Mouse (Mus musculus) hindbrain, postnatal 0 days (tissue): ENCODE results near the gene Sgpp1. TPM values are rescaled to one million over a fixed set of nuclear protein-coding genes. Genes with fewer than 3 reads are reported as not detected.

Experiments
- ATAC-seq: fragments of 200-750 bp; cut with Nextera tagmentation; 2 replicates; pipeline ENCODE4 v1.8.0; 2017; ENCODE audit warnings: mild to moderate bottlenecking, moderate TSS enrichment, moderate library complexity
- DNase-seq: peaks from one replicate; pipeline ENCODE4 v3.0.0-alpha.2; 2015; ENCODE audit warnings: low spot score
- H3K27ac ChIP-seq: fragments of 300-500 bp; sonication (generic); 2 replicates; pipeline ENCODE4 v1.5.1; 2014; ENCODE audit warnings: mild to moderate bottlenecking
- H3K27me3 ChIP-seq: fragments of 300-500 bp; sonication (generic); 2 replicates; pipeline ENCODE4 v1.6.1; 2014; ENCODE audit warnings: low read length, mixed read lengths; ENCODE audit not compliant: insufficient read depth
- H3K36me3 ChIP-seq: fragments of 300-500 bp; sonication (generic); 2 replicates; pipeline ENCODE4 v1.6.1; 2014; ENCODE audit warnings: low read length, mixed read lengths; ENCODE audit not compliant: insufficient read depth
- H3K4me1 ChIP-seq: fragments of 300-500 bp; sonication (generic); 2 replicates; pipeline ENCODE4 v1.6.1; 2014; ENCODE audit warnings: antibody characterized with exemption, low read length, mixed read lengths; ENCODE audit not compliant: insufficient read depth
- H3K4me2 ChIP-seq: fragments of 300-500 bp; sonication (generic); 2 replicates; pipeline ENCODE4 v1.6.1; 2014; ENCODE audit warnings: low read depth, mild to moderate bottlenecking, low read length, moderate library complexity, mixed read lengths
- H3K4me3 ChIP-seq: fragments of 300-500 bp; sonication (generic); 2 replicates; pipeline ENCODE4 v1.5.1; 2014; ENCODE audit warnings: low read length
- H3K9ac ChIP-seq: fragments of 300-500 bp; sonication (generic); replicated peaks from 2 replicates; pipeline ENCODE4 v1.6.1; 2014; ENCODE audit warnings: mild to moderate bottlenecking, low read length, moderate library complexity, mixed read lengths
- H3K9me3 ChIP-seq: fragments of 300-500 bp; sonication (generic); 2 replicates; pipeline ENCODE4 v1.6.1; 2016; ENCODE audit warnings: low read length, mixed read lengths
- CTCF ChIP-seq: IDR thresholded peaks from 2 replicates; pipeline ENCODE4 v1.5.1; 2016; ENCODE audit warnings: antibody characterized with exemption, control low read depth, low read depth
- WGBS: fragments of 180-500 bp; shearing (Covaris S2); extraction: QIAGEN DNeasy Blood & Tissue Kit; methylation state at CpG from one replicate; pipeline ENCODE4 v1.1.7; 2014; 5-methylcytosine and 5-hydroxymethylcytosine counted together
- polyA plus RNA-seq: library from polyadenylated mRNA; unstranded; fragments of >200 nt; fragmentation: Nextera tagmentation; extraction: Ambion mirVana; gene quantifications from 2 replicates; pipeline ENCODE4 v1.2.1, GENCODE M21; 2015
- total RNA-seq: library from RNA; depleted of rRNA; stranded (reverse); fragments of >200 nt; gene quantifications from 2 replicates; pipeline ENCODE4 v1.2.3, GENCODE M21; 2014

Gene Sgpp1
- total and polyA plus RNA-seq, 2 experiments from 2014 or later, result 15.7 to 38.5 TPM

GRCm38 (mm10) chr12:75766885-75767317 is 31.4 kb upstream of the Sgpp1 start:
- 71% methylated on average over 8 of the region's 8 CpGs for WGBS
- H3K27ac ChIP-seq, result no peak overlapping the region
- DNase-seq, result no peak
- H3K27me3 ChIP-seq, result no peaks in the 10 kb centered on the region
- no peak for TF ChIP-seq CTCF
- H3K9me3 ChIP-seq, result no peaks in the 10 kb centered on the region
- H3K4me2 ChIP-seq, result no peak overlapping the region
- ATAC-seq, result no peak
- H3K36me3 ChIP-seq, result no peaks in the 10 kb centered on the region
- H3K4me3 ChIP-seq, result no peak overlapping the region
- no peak overlapping the region for H3K9ac ChIP-seq
- H3K4me1 ChIP-seq, result no peaks in the 10 kb centered on the region

GRCm38 (mm10) chr12:75766395-75766794 is 30.9 kb upstream of the Sgpp1 start:
- DNase-seq (no peak), ATAC-seq (no peak)
- H3K4me1 ChIP-seq, result no peaks in the 10 kb centered on the region
- no peak for TF ChIP-seq CTCF
- H3K27ac ChIP-seq, result no peak overlapping the region
- no peak overlapping the region for H3K4me3 ChIP-seq
- no peaks in the 10 kb centered on the region for H3K9me3 ChIP-seq
- no peaks in the 10 kb centered on the region for H3K27me3 ChIP-seq
- no peaks in the 10 kb centered on the region for H3K36me3 ChIP-seq
- WGBS, result 34% methylated on average over 6 of the region's 6 CpGs
- H3K4me2 ChIP-seq, result no peak overlapping the region
- no peak overlapping the region for H3K9ac ChIP-seq

DNA sequence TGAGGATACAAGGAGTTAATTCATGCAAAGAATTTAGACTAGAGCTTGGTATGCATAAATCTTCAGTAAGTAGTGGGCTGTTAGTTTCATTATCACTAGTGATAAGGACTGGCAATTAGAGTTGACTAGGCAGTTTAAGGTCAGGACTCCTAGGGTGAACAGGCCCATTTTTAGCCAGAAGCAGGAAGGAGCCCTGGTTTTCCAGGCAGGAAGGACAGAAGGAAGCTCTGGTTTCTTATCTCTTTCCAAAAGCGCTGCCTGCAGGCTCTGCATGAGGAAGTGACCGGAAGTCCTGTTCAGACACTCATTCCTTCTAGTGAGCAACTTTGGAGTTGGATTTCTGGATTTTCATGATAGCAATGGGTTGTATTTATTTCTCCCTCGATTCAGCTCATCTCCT is 30.2 kb upstream of the Sgpp1 start:
- Histone ChIP-seq H3K4me1 (no peaks in the 10 kb centered on the region), H3K4me2 (no peak overlapping the region), H3K27ac (no peak overlapping the region), H3K4me3 (no peak overlapping the region), H3K9me3 (no peaks in the 10 kb centered on the region), H3K27me3 (no peaks in the 10 kb centered on the region), H3K36me3 (no peaks in the 10 kb centered on the region), H3K9ac (no peak overlapping the region)
- ATAC-seq, result no peak
- no peak for DNase-seq
- 78% methylated on average over 3 of the region's 3 CpGs for WGBS
- TF ChIP-seq CTCF, result no peak

- DNase-seq (no peak), ATAC-seq (no peak)
- TF ChIP-seq CTCF, result no peak
- Histone ChIP-seq H3K9ac (no peak overlapping the region), H3K36me3 (no peaks in the 10 kb centered on the region), H3K4me2 (no peak overlapping the region), H3K4me1 (0 out of 2 replicates have a peak, but pooled peaks cover 5% of the 10 kb centered on the region), H3K4me3 (no peak overlapping the region), H3K9me3 (no peaks in the 10 kb centered on the region), H3K27ac (no peak overlapping the region), H3K27me3 (no peaks in the 10 kb centered on the region)
- 88% methylated on average over 2 of the region's 2 CpGs for WGBS
These were observed 20.9 kb upstream of the Sgpp1 start for GRCm38 (mm10) chr12:75756387-75756786.

DNA sequence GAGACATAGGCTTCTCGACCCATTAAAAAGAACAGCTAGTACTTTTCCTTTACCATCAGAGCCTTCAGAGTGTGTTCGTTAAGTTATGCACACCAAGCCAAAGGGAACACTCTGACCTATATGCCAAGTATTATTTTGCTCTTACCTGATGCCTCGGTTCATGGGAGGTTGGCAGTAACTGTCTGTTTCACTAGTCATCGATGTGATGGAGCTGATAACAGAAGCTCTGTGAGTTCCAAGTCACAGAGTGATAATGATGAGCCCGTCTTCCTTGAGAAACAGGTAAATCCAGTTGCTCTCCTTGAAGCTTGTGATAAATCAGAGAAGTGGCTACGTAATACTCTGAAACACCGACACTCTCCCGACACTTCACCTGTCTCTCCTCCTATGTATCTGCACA is 18.2 kb upstream of the Sgpp1 start:
- WGBS, result 86% methylated on average over 8 of the region's 8 CpGs
- Histone ChIP-seq H3K4me2 (no peak overlapping the region), H3K9me3 (no peaks in the 10 kb centered on the region), H3K4me1 (no peaks in the 10 kb centered on the region), H3K9ac (no peak overlapping the region), H3K36me3 (no peaks in the 10 kb centered on the region), H3K27ac (no peak overlapping the region), H3K4me3 (no peak overlapping the region), H3K27me3 (no peaks in the 10 kb centered on the region)
- no peak for DNase-seq
- ATAC-seq, result no peak
- TF ChIP-seq CTCF, result no peak

GRCm38 (mm10) chr12:75752077-75752476 is 16.5 kb upstream of the Sgpp1 start:
- 84% methylated on average over 3 of the region's 3 CpGs for WGBS
- Histone ChIP-seq H3K9ac (no peak overlapping the region), H3K4me2 (no peak overlapping the region), H3K27me3 (no peaks in the 10 kb centered on the region), H3K9me3 (no peaks in the 10 kb centered on the region), H3K27ac (no peak overlapping the region), H3K4me3 (no peak overlapping the region), H3K36me3 (no peaks in the 10 kb centered on the region), H3K4me1 (no peaks in the 10 kb centered on the region)
- TF ChIP-seq CTCF, result no peak
- DNase-seq (no peak), ATAC-seq (no peak)

DNA sequence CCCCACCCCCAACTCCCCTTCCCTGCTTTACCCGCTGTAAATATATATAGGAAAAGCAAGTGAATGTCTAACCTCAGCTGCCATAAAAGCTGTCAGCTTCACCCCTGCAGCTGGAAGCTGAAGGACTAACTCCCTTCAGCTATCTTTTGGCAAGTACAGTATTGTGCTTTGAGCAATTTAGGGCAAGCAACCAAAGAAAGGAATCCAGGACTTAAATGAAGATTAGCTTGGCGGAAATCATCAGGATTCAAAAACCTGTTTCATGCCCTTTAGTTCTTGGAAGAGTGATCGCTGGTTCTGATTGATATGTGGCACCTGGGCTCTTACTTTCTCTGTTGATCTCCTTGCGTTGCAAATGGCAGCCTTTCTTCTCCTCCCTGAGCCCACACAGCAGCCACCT is 13.0 kb upstream of the Sgpp1 start:
- no peak for ATAC-seq

More for the DNA sequence above, 13.0 kb upstream of the Sgpp1 start:
- no peaks in the 10 kb centered on the region for H3K4me1 ChIP-seq
- H3K4me3 ChIP-seq, result no peak overlapping the region
- no peak overlapping the region for H3K9ac ChIP-seq
- 67% methylated on average over 4 of the region's 4 CpGs for WGBS
- no peak overlapping the region for H3K4me2 ChIP-seq
- no peaks in the 10 kb centered on the region for H3K36me3 ChIP-seq
- no peak for TF ChIP-seq CTCF
- no peaks in the 10 kb centered on the region for H3K27me3 ChIP-seq
- H3K9me3 ChIP-seq, result no peaks in the 10 kb centered on the region
- DNase-seq, result no peak
- no peak overlapping the region for H3K27ac ChIP-seq
